Mouse (Mus musculus) E14TG2a.4 (cell line): ENCODE data around the gene Snrpd2.

Experiments
- CTCF ChIP-seq: conservative IDR thresholded peaks from 2 replicates; pipeline ENCODE4 v1.5.1; 2014; ENCODE audit warnings: low read length
- NANOG ChIP-seq: IDR thresholded peaks from 2 replicates; pipeline ENCODE4 v1.6.1; 2014; ENCODE audit warnings: borderline replicate concordance, low read length, mixed read lengths
- POU5F1 ChIP-seq: IDR thresholded peaks from 2 replicates; pipeline ENCODE4 v1.6.1; 2014; ENCODE audit warnings: low read length, borderline replicate concordance

- TF ChIP-seq CTCF (peak; percentile 99), POU5F1 (no peak), NANOG (no peak)
Observed at GRCm38 (mm10) chr7:19197985-19198384, 48.5 kb downstream of the Snrpd2 start.
